Mouse (Mus musculus) left cerebral cortex, postnatal 25 days (tissue): ENCODE measurements around the gene Fbxw9. TPM values are rescaled to one million over a fixed set of nuclear protein-coding genes. Genes with fewer than 3 reads are reported as not detected.

ENCODE experiments used
- microRNA-seq, 2 experiments: library from miRNA; unstranded; fragments of <30 nt; microRNA quantifications; one replicate each; pipeline ENCODE4 v1.2.0; 2022
- total RNA-seq, 2 experiments: library from RNA; stranded (reverse); gene quantifications; 2 replicates each; pipeline ENCODE4 v1.2.3; 2021

The Fbxw9 gene
- total RNA-seq, 2 experiments from 2014 or later = 23.9 to 24.0 TPM

Small RNA genes lying within 50 kb of the gene (microRNA-seq; reads per million reads assigned to microRNA genes)
- gene Gm23388 = 0 reads per million in 2 experiments
- gene Mir7070 = 5.2 to 7.7 reads per million in 2 experiments

Other genes with a start within 250 kb of the Fbxw9 start
- gene Dand5, start 237.2 kb upstream of the Fbxw9 start, total RNA-seq = 1 to 10 TPM; 8.3 to 9.5 TPM
- 10 to 100 TPM; 23.4 to 24.7 TPM for gene Gadd45gip1, start 228.5 kb upstream of the Fbxw9 start, total RNA-seq
- gene Rad23a, start 219.4 kb upstream of the Fbxw9 start, total RNA-seq = 10 to 100 TPM; 67.8 to 73.7 TPM
- 100 to 1,000 TPM; 562 to 564 TPM for gene Calr, start 213.1 kb upstream of the Fbxw9 start, total RNA-seq
- 10 to 100 TPM; 42.5 to 46.0 TPM for gene Farsa, start 203.1 kb upstream of the Fbxw9 start, total RNA-seq
- 1 to 10 TPM; 6.4 to 6.5 TPM for gene Syce2, start 187.9 kb upstream of the Fbxw9 start, total RNA-seq
- gene Gcdh, start 166.1 kb upstream of the Fbxw9 start, total RNA-seq = 10 to 100 TPM; 31.3 to 38.3 TPM
- gene Klf1, start 158.1 kb upstream of the Fbxw9 start, total RNA-seq = not detected
- 1 to 10 TPM; 3.5 to 4.0 TPM for gene Dnase2a, start 151.5 kb upstream of the Fbxw9 start, total RNA-seq
- gene Mast1, start 122.7 kb upstream of the Fbxw9 start, total RNA-seq = 10 to 100 TPM; 85.7 to 90.3 TPM
- gene Rtbdn, start 113.1 kb upstream of the Fbxw9 start, total RNA-seq = 1 to 10 TPM in 1 of 2 experiments, under 1 TPM in 1; 0.71 to 1.1 TPM
- 1 to 10 TPM in 1 of 2 experiments, not detected in 1; 3.5 TPM for gene Gm49661, start 90.6 kb upstream of the Fbxw9 start, total RNA-seq
- gene Prdx2, start 90.5 kb upstream of the Fbxw9 start, total RNA-seq = 100 to 1,000 TPM; 340 to 356 TPM
- 10 to 100 TPM; 40.7 to 42.2 TPM for gene Rnaseh2a, start 90.3 kb upstream of the Fbxw9 start, total RNA-seq
- gene Junb, start 81.3 kb upstream of the Fbxw9 start, total RNA-seq = 10 to 100 TPM; 73.3 to 85.1 TPM
- 1 to 10 TPM; 7.2 to 8.5 TPM for gene Hook2, start 69.5 kb upstream of the Fbxw9 start, total RNA-seq
- not detected for gene Best2, start 45.5 kb upstream of the Fbxw9 start, total RNA-seq
- gene Asna1, start 34.8 kb upstream of the Fbxw9 start, total RNA-seq = 100 to 1,000 TPM; 118 to 122 TPM
- 100 to 1,000 TPM; 115 to 129 TPM for gene Trir, start 33.2 kb upstream of the Fbxw9 start, total RNA-seq
- 100 to 1,000 TPM; 155 to 175 TPM for gene Tnpo2, start 23.1 kb upstream of the Fbxw9 start, total RNA-seq
- 1 to 10 TPM in 1 of 2 experiments, not detected in 1; 1.4 TPM for gene Gm5741, start 7.9 kb downstream of the Fbxw9 start, total RNA-seq
- 10 to 100 TPM; 54.3 to 64.3 TPM for gene Dhps, start 11.7 kb downstream of the Fbxw9 start, total RNA-seq
- 10 to 100 TPM; 49.8 to 54.5 TPM for gene Wdr83os, start 20.7 kb downstream of the Fbxw9 start, total RNA-seq
- 10 to 100 TPM; 24.2 to 26.3 TPM for gene Wdr83, start 21.3 kb downstream of the Fbxw9 start, total RNA-seq
- gene Man2b1, start 23.2 kb downstream of the Fbxw9 start, total RNA-seq = 10 to 100 TPM; 38.8 to 39.3 TPM
- 1 to 10 TPM; 6.9 to 7.7 TPM for gene Zfp791, start 63.0 kb downstream of the Fbxw9 start, total RNA-seq
- not detected for gene Cks1brt, start 91.9 kb downstream of the Fbxw9 start, total RNA-seq
- gene Olfr371, start 165.9 kb downstream of the Fbxw9 start, total RNA-seq = not detected
- 10 to 100 TPM; 27.1 to 31.9 TPM for gene Orc6, start 239.6 kb downstream of the Fbxw9 start, total RNA-seq
- gene Vps35, start 239.7 kb downstream of the Fbxw9 start, total RNA-seq = 100 to 1,000 TPM; 137 to 143 TPM